Mouse (Mus musculus): Measurements from ENCODE around the gene Srgap3.

GRCm38 (mm10) chr6:112700392-112700791, 246.7 kb downstream of the Srgap3 start:
- TF ChIP-seq GATA1 (IDR thresholded peaks at IDR 0.05; ENCODE audit: low read length) (no peak), TAL1 (IDR thresholded peaks at IDR 0.05; ENCODE audit: low read length) (no peak)

All from erythroblast, embryonic 14.5 days (primary cell).